Mouse (Mus musculus) T-cell, adult 2 months (primary cell): ENCODE results near the gene Gstm2.

Experiments used
- DNase-seq: peaks from one replicate; pipeline ENCODE4 v3.0.0; 2022; ENCODE audit warnings: low spot score

Gstm2 gene

GRCm38 (mm10) chr3:107941261-107941660 is 45.0 kb downstream of the Gstm2 start:
- no peak for DNase-seq

GRCm38 (mm10) chr3:107940524-107940923 is 45.7 kb downstream of the Gstm2 start:
- no peak for DNase-seq

DNA sequence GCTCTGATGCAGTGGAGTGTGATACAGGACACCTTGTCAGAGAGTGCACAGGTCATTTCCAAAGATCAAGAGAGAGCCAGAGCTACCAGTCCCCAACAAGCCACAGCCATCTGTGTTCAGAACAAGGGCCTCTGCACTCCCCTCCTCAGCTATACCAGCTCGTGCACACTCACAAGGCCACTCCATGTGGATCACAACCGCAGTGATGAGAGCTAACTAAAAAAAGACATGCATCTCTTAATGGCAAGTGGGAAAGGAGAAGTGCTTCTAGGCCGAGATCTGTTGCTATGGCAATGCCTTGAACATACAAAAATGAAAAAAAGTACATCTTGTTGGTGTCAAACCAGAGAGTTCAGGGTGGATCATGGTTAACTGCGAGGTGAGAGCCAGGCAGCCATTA is 46.4 kb downstream of the Gstm2 start:
- no peak for DNase-seq

GRCm38 (mm10) chr3:107939403-107939802 is 46.9 kb downstream of the Gstm2 start:
- DNase-seq, result peak; percentile 21

- no peak for DNase-seq
Observed at GRCm38 (mm10) chr3:107935888-107936287, 50.4 kb downstream of the Gstm2 start.

- no peak for DNase-seq
Observed at GRCm38 (mm10) chr3:107935268-107935667, 51.0 kb downstream of the Gstm2 start.

DNA sequence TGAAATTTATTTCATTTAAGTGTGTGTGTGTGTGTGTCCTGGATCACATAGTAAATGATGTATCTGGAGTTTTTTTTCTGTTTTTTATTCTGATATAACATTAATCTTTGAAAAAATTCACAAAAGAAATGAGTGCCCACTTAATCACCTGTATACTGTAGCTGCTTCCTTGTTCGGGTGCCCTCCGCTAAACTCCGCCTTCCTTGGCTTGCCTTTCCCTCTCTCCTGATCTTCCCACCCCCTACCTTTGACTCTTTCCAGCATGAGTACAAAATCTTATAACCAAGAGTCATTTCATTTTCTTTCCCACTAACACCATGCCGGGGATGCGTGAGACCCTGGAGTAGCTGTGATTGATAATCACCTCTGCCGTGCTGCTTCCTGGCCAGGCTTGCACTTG is 54.1 kb downstream of the Gstm2 start:
- no peak for DNase-seq
